Mouse (Mus musculus): ENCODE measurements around the gene Tcf12.

- TF ChIP-seq POLR2A (IDR thresholded peaks at IDR 0.05; ENCODE audit: low read depth, low read length): no peak
- TF ChIP-seq CTCF (IDR thresholded peaks at IDR 0.05; ENCODE audit: extremely low read depth, insufficient read depth, insufficient read length, insufficient replicate concordance): no peak
Measured at GRCm38 (mm10) chr9:71837366-71837765, 274.3 kb downstream of the Tcf12 start.

Measured in spleen, adult 2 months (tissue).